Mouse (Mus musculus) layer of hippocampus, adult 11-12 months (tissue): ENCODE results near the gene B4galnt2.
"Not testable (repeated sequence)": the region's sequence is repeated elsewhere in the genome, so short reads cannot be mapped to it uniquely, and the experiment has no call there.

Source experiments
- DNase-seq: peaks from one replicate; pipeline ENCODE4 v3.0.0; 2022; ENCODE audit warnings: low spot score

The B4galnt2 gene

DNA sequence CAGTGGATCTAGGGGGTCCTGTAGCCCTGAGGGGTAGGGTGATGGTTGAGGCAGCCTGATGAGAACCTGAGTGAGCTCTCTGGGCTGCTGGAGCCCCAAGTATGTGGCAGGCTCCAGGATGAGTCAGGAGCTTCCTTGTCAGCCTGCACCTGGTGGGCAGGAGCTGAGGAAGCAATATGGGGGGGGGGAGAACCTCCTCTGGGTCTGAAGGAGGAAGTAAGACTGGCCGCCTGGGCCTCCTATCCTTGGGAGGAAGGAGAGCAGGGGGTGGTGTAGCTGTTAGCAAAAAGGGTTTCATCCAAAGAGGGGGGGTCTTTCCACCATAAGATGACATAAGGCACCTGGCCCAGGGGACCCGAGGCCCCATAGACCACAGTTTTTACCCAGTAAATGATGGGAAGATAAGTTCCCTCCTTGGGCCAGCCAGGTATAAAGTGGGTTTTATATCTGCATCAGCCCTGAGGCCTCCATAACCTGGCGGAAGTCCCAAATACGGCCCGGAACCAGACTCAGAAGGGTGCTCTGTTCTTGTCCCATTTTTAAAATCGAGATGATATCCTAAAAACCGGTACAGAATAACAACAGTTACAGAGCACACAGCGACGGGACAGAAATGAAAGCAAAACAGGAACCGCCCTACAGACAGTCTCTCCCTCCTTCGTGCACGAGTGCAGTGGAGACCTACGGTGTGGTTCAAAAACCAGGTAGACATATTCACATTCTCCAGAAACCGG is 18.1 kb downstream of the B4galnt2 start:
- DNase-seq: no peak

- DNase-seq: no peak
Observed at GRCm38 (mm10) chr11:95890462-95891051, 24.1 kb downstream of the B4galnt2 start.

- DNase-seq: not testable (repeated sequence)
Observed at GRCm38 (mm10) chr11:95879861-95880260, 34.8 kb downstream of the B4galnt2 start.

DNA sequence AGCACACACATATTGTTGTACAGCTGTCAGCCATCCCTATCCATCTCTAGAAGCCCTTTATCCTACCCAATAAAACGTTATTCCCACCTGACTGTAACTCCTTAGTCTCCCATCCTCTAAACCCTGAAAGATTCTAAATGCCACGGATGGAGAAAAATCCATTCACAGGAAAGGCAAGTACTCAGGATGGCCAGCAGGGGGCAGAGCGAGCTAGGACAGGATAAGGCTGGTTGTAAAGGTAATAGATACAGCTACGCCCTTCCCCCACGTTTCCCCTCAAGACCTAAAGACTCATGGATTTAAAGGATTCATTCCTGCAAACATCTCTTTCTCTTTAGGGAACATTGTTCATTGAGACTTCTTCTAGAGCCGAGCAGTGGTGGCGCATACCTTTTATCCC is 38.4 kb downstream of the B4galnt2 start:
- no peak for DNase-seq

DNA sequence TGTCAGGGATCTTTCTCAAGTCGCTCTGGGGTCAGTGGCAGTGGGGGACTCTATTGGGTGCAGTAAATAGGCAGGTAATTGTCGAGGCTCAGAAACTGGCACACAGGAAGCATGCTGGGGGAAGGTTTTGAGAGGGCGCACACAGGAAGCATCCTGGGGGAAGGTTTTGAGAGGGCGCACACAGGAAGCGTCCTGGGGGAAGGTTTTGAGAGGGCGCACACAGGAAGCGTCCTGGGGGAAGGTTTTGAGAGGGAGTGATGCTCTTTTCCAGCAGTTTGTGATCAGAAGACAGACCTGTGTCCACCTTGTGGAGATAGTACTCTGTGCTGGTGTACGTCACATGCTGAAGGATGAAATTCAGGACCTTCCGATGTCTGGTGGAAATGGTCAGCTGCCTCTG is 38.9 kb downstream of the B4galnt2 start:
- DNase-seq: no peak

DNA sequence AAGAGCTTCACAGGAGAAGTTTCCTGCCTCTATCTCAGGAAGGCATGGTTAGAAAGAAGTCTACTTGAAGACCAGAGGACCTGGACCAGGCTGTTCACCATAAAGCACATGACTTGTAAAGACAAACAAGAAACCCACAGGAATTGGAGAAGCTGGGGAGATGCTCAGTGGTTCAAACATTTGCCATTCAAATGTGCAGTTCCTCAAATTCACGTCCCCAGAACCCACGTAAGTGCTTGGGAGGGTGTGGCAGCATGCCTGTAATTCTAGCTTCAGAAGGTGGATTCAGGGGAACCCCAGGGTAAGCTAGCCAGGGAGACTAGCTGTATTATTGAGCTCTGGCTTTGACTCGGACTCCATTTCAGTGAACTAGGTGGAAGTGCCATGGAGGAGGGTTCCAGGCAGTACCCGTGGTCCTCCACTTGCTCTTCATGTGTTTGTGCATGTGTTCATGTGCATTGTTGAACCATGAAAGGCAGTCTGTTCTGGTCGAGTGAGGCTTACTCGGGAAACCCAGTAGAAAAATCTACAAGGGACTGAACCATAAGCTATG is 44.7 kb downstream of the B4galnt2 start:
- DNase-seq: no peak

DNA sequence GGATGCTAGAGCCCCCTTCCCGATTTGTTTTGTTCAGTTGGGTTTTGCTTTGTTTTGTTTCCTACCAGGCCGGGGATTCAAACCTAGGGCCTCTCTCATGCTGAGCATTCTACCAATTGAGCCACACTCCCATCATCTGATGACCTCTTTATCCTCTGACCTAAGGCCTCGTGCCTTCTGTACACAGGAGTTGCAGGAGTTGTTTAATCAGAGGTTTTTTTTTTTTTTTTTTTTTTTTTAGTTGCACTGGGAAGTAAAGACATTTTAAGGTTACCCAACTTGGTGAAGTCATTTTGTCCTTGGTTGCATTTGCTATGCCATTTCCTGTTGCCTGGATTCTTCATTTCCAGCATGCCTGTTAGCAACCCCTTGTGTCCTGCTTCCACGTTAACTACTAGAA is 45.2 kb downstream of the B4galnt2 start:
- no peak for DNase-seq

DNA sequence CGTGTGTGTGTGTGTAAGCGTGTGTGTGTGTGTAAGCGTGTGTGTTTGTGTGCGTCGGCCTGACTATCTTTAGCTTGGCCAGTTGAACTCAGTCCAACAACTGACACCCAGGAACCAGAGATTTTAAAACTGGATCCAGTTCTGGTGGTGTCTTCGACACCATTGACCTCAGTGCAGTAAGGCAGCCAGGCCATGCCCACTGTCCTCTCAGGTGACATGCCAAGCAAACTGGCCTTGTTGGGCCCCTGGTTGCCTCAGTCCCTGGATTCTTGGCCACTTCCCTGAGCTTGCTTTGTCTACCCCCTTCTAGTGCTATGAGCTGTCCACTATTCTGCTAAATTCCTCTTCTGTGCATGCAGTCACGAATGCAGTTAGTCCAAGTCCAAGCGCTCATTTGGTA is 53.3 kb downstream of the B4galnt2 start:
- no peak for DNase-seq

DNA sequence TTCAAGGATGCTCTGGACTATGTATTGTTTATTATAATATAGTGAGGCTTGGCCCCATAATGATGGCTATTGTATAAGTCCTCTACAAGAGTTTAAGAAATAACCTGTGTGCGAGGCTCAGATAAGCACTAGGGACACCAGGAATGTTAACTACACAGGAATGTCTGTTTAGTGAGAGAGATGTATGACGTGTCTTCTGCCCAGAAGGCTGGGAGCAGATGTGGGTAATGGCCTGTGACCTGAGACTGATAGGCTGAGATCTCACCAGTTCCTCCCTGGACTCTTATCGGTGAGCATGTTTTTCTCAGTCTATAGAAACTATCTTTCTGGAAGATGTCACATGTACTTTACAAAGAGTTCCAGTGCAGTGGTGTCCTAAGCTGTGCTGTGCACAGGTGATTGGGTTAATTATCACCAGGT is 54.6 kb downstream of the B4galnt2 start:
- DNase-seq: no peak

GRCm38 (mm10) chr11:95859468-95859855 is 55.2 kb downstream of the B4galnt2 start:
- DNase-seq: peak; percentile 66

DNA sequence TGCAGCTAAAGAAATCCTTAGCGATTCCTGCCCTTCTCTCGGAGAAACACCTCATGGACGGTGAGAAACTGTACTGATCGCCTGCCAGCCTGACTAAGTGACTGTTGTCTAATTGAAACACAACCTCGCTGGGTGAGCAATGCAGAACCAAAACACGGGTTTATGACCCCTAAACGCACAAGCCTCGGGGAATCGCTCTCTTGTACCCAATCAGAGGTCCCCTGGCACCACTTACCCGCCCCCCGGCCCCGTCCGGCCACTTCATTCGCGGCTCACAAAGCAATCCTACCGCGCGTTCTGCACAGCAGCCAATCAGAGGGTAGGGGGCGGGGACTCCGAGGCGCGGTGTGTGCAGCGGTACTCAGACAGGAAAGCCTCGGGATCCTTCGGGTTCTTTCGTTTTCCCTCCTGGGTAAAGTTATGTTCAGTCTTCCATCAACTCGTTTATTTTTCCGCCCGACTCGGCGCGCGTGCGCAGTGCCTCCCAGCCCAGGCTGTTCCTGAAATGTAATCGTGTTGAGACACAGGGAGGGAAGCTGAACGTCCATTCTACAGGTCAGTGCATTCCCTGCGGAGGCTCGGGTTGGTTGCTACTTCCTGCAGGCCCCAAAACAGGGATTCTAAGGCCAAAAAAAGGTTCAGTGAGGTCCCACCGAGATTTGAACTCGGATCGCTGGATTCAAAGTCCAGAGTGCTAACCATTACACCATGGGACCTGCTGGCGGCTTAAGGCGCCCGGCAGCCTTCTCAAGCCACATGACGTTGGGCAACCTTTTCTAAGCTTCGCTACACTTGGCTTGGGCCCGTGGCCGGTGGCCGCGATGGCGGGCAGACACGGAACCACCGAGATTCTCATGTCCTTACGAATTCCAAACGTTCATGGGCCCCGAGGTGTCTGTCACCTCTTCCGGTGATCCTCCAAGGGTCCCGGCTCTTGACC is 55.9 kb downstream of the B4galnt2 start:
- peak; percentile 97 for DNase-seq

DNA sequence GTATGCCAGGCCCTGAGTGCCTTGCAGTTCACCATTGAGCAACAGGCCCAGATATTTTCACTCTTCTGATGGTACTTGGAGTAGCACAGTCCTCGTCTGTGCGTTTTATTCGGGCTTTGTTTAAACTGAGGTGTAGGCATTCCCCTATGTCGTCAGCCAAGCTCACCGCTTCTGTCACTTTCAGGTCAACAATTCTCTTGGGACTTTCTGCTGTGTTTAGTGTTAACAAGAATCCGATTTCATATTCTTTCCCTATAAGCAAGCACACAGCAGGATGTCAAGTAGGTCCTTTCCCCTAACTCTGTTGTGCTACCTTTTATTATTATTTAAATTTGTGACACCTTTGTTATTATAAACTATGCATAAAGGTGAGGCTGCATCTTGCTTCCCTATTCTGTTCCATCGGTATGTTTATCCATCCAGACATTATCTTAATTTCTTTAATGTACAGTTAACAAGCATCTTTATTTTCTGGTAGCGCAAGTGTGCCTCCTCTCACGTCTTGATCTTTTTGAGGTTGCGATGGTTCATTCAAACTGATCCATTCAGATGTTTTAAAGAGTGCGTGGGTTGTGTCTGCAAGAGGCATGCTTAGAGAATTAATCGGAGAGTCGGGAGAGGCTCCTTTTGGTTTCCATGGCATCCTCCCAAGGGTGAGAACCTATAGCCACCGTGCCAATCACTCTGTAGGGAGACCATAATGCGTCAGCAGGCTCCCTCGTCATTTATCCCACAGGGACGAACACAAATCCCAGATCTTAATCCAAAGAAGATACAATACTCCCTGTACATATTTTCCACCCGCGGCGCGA is 56.8 kb downstream of the B4galnt2 start:
- peak; percentile 54 for DNase-seq

GRCm38 (mm10) chr11:95857306-95857705 is 57.4 kb downstream of the B4galnt2 start:
- no peak for DNase-seq

GRCm38 (mm10) chr11:95853684-95854083 is 61.0 kb downstream of the B4galnt2 start:
- peak; percentile 70 for DNase-seq

DNA sequence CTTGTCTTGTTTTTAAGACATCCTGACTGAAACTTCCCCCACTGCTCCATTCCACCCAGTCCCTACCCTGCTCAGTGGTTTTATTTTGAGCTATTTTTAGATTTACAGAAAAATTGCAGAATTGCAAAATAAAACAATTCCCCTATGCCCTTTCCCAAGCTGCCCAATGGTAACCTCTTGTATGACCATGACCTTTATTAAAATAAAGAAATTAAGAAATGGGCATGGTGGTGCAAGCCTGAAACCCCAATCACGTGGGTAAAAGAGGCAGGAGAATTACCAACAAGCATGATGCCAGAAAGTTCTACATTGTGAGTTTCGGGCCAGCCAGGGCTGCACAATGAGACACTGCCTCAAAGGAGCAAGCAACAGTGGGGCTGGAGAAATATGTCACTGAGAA is 63.8 kb downstream of the B4galnt2 start:
- DNase-seq: no peak

GRCm38 (mm10) chr11:95844935-95845334 is 69.8 kb downstream of the B4galnt2 start:
- no peak for DNase-seq

- DNase-seq: no peak
Observed at GRCm38 (mm10) chr11:95843421-95843950, 71.2 kb downstream of the B4galnt2 start.

- no peak for DNase-seq
Observed at GRCm38 (mm10) chr11:95842953-95843352, 71.7 kb downstream of the B4galnt2 start.

DNA sequence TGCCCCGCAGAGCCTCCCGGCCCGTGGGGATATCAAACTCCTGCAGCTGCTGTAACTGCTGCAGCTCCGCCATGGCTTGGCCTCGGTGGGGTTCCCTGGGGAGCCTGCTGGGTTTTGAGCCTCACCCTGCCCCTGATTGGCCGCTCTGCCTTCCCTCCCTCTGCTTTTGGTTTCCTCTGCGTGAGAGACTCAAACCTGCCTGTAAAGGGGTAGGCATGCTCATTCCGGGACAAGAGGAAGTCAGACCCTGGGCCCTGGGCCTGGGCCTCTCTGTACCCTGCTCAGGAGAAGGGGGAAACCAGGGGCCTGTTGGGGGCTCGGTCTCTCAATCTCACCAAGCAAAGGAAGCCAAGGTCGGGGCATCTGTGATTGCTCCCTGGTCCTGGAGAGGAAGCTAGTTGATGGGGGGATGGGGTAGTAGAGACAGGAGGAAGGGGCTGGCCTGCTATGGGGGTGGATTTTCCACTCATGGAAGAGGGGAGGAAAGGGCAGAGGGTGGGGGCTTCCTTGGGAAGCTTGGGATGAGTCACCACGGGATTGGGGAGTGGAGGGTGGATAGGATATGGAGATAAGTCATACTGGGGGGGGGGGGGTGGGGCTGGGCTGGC is 72.5 kb downstream of the B4galnt2 start, which contains the start of gene Abi3:
TSS of gene Abi3 (minus strand) at position 403 of the 608 bp plus-strand sequence.
- no peak for DNase-seq

GRCm38 (mm10) chr11:95841498-95841830 is 73.2 kb downstream of the B4galnt2 start:
- no peak for DNase-seq
